Mouse (Mus musculus) MEL (cell line): ENCODE results near the gene Prkar1a.

Source experiments
- CTCF ChIP-seq, 3 experiments: IDR thresholded peaks in 2 of 3; conservative IDR thresholded peaks in 1 of 3; 2 replicates each; pipeline ENCODE4 v1.5.1; 2011 to 2012; ENCODE audit warnings: low read length in 3 of 3, low read depth in 2 of 3, mild to moderate bottlenecking in 2 of 3, improper control_type of control experiment in 1 of 3, inconsistent platforms in 1 of 3, mixed read lengths in 1 of 3, moderate library complexity in 1 of 3; ENCODE audit not compliant: control insufficient read depth in 1 of 3, insufficient read depth in 1 of 3, poor library complexity in 1 of 3, severe bottlenecking in 1 of 3
- ETS1 ChIP-seq: IDR thresholded peaks from 2 replicates; pipeline ENCODE4 v1.6.1; 2012; ENCODE audit warnings: low read depth, mild to moderate bottlenecking, inconsistent platforms, low read length, improper control_type of control experiment, moderate library complexity
- GATA1 ChIP-seq: IDR thresholded peaks from 2 replicates; pipeline ENCODE4 v1.6.1; 2011; ENCODE audit warnings: low read depth, low read length, improper control_type of control experiment
- MEF2A ChIP-seq: IDR thresholded peaks from 2 replicates; pipeline ENCODE4 v1.6.1; 2014; ENCODE audit warnings: low read depth, mild to moderate bottlenecking, inconsistent platforms, low read length, improper control_type of control experiment; ENCODE audit not compliant: poor library complexity, insufficient replicate concordance, severe bottlenecking; ENCODE audit errors: extremely low read depth
- POLR2A ChIP-seq, 2 experiments: IDR thresholded peaks; 2 replicates each; pipeline ENCODE4 v1.6.1; 2011 to 2012; ENCODE audit warnings: low read length in 2 of 2, mild to moderate bottlenecking in 2 of 2, control low read depth in 1 of 2, improper control_type of control experiment in 1 of 2, low read depth in 1 of 2, moderate library complexity in 1 of 2; ENCODE audit not compliant: control insufficient read depth in 1 of 2, insufficient read depth in 1 of 2, poor library complexity in 1 of 2
- RAD21 ChIP-seq: IDR thresholded peaks from 2 replicates; pipeline ENCODE4 v1.6.1; 2011; ENCODE audit warnings: mild to moderate bottlenecking, low read depth, low read length, improper control_type of control experiment

GRCm38 (mm10) chr11:109649206-109649605, at the start of gene Prkar1a:
- TF ChIP-seq RAD21, result no peak
- no peak for TF ChIP-seq CTCF (IDR thresholded peaks at IDR 0.05 in 2 of 3, conservative IDR thresholded peaks at IDR 0.05 in 1 of 3; ENCODE audit: control insufficient read depth in 1 of 3, insufficient read depth in 1 of 3, low read depth in 2 of 3, low read length in 3 of 3, poor library complexity in 1 of 3, severe bottlenecking in 1 of 3)
- no peak for TF ChIP-seq MEF2A
- no peak for TF ChIP-seq POLR2A (IDR thresholded peaks at IDR 0.05; ENCODE audit: control insufficient read depth in 1 of 2, insufficient read depth in 1 of 2, low read depth in 1 of 2, low read length in 2 of 2, poor library complexity in 1 of 2)
- 0 out of 2 replicates have a peak, but pooled peaks have one; percentile 0 for TF ChIP-seq GATA1
- no peak for TF ChIP-seq ETS1
